Mouse (Mus musculus): Measurements from ENCODE around the gene Gpr1.
"Not testable (repeated sequence)": the region's sequence is repeated elsewhere in the genome, so short reads cannot be mapped to it uniquely, and the experiment has no call there.

The Gpr1 gene

DNA sequence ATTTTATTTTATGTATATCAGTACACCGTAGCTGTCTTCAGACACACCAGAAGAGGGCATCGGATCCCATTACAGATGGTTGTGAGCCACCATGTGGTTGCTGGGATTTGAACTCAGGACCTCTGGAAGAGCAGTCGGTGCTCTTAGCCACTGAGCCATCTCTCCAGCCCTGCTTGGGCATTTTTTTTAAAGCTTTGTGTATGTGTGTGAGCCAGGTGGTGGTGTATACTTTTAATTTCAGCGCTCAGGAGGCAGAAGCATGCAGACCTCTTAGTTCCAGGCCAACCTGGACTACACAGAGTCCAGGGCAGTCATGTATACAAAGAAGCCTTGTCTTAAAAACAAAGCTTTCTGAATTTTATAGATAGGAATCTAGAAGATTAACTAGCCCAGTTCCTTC lies 33.8 kb downstream of the Gpr1 start:
- DNase-seq (ENCODE audit: low read depth, low spot score), result peak; percentile 25

DNA sequence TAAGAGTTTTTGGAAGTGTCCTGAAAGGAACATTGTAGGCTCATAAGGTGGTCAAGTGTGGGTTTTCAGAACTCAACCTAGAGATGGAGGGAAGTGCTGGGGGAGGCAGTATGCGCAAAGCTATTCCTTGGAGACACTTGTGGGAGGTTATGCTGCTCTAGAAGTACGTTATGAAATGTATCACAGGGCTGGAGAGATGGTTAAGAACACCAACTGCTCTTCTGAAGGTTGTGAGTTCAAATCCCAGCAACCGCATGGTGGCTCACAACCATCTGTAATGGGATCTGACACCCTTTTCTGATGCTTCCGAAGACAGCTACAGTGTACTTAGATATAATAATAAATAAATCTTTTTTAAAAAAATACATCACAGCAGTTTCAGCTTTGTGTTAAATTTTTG lies 34.2 kb downstream of the Gpr1 start:
- DNase-seq (ENCODE audit: low read depth, low spot score), result no peak

DNA sequence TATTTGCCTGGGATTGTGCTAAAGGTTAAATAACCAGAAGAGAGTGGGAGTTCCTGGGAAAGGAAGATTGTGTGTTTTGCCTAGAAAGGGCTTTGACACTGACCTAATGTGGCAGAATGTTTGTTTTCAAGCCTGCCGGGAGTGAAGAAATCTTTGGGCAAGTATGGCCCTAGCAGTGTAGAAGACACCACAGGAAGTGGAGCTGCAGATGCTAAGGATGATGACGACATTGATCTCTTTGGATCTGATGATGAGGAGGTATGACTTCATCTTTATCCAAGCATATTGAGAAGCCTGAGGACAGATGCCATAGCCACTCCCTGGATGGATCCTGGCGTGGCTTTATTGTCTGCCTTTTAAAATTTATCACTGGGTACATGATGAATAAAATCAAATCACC lies 36.0 kb downstream of the Gpr1 start:
- DNase-seq (ENCODE audit: low read depth, low spot score), result no peak

DNA sequence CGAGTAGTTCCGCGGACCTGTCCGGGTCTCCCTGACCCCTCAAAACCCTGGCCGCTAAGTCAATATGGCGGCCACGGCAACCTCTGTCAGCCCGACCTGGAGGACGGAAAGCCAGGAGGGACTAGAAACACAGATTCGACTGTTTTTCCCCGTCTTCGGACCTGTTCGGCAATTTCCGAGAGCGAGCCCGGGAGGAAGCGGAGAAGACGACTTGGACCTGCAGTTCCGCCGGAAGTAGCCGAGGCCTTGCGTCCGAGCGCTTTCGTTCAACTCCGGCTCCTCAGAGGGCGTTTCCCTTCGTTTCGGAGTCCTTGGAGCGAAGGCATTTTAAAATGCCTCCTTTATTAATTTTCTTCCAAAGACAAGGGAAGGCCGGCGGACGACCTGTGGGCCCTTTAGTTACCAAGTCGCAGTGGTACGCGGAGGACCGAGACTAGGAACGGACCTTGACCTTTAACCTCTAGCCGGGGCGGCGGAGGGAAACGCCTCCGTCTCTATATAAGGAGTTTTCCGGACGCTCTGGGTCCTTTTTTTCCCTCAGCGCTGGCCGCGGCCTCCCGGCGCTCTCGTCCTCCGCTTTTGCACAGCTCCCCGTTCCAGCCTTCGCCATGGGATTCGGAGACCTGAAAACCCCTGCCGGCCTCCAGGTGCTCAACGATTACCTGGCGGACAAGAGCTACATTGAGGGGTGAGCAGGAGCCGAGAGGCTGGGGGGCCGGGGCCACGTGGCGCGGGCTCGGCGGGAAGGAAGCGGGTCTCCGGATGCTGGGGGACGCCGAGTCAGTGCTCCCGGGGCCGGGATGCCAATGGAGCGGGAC lies 37.5 kb downstream of the Gpr1 start, which contains the start of the genes Eef1b2 and Ndufs1:
Gene Eef1b2 (plus strand): TSS at position 222 of the 818 bp plus-strand sequence.
Gene Ndufs1 (minus strand): TSS at position 230 of the 818 bp plus-strand sequence.
- DNase-seq (ENCODE audit: low read depth, low spot score), result peak; percentile 98

DNA sequence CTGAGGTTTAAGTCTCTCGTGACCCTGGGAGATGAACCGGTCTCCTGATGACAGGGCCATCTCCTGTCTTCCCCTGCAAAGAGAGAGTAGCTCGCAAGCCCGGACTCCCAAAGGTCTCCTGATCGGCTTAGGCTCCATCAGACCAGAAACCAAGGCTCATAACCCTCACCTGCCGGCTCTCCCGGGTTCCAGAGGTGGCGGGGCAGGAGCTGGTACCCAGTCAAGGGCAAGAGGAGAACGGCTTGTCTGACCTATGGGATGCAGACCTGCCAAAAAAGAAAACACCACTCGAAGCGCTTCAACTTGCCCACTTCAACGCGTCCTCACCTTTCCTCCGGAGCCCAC lies 38.1 kb downstream of the Gpr1 start:
- DNase-seq (ENCODE audit: low read depth, low spot score), result no peak

DNA sequence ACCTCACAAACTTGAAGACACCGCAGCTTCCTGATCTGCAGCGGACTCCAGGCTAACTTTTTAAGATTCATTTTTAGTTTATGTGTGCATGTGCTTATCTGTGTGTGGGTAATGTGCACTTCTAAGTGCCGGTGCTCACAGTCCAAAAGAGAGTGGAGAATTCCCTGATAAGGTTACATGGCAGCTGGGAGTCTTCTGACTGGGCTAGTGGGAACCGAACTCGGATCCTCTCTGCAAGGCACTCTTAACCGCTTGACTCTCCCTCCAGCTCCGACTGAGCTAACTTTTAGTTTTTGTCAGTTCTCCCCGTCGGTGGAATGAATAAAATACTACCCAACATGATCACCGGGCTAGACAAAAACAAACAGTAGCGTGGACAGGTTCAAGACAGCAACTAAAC lies 38.5 kb downstream of the Gpr1 start:
- DNase-seq (ENCODE audit: low read depth, low spot score), result no peak

DNA sequence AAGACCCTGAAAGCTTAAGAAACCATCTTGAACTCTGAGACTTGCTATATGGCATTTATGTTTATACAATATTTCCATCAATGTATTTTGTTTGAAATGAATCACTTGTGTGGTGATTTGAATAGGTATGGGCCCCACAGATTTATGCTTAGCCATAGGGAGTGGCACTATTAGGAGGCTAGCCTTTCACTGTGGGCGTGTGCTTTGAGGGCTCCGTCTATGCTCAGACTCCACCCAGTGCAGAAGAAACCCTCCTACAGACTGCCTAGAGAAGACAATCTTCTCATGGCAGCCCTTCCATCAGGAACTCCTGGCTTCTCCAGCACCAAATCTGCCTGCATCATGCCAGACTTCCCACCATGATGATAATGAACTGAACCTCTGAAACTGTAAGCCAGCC lies 45.7 kb downstream of the Gpr1 start:
- no peak for DNase-seq (ENCODE audit: low read depth, low spot score)

DNA sequence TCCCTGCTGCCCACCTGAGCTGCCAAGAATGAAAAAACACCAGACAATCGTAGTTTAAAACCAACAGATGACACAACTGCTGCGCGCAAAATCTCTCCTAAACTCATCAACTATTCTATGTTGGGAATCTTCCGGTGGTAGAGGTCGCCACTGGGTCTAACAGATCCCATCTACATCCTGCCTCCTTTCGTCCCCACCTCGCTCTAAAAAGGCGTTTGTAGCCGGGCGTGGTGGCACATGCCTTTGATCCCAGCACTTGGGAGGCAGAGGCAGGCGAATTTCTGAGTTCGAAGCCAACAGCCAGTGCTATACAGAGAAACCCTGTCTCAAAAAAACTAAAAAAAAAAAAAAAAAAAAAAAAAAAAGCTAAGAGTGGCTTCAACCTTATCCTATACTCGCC lies 74.1 kb downstream of the Gpr1 start:
- no peak for DNase-seq (ENCODE audit: low read depth, low spot score)

DNA sequence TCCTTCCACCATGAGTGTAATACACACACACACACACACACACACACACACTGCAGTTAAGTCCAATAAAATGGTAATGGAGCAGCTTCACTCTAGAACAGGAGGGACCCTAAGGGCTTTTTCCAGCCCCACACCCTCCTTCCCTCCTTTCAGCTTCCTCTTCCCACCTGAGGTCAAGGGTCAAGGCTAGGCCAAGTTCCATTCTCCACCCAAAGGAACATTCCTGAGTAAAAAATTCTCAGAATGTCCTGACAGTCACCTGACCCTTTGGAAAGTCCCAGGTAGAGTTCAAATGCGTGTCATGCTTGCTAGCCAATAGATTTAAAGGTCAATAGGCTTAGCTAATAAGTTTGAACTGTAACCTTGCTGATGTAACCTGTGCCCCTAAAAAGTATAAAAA lies 75.8 kb downstream of the Gpr1 start:
- not testable (repeated sequence) for DNase-seq (ENCODE audit: low read depth, low spot score)

DNA sequence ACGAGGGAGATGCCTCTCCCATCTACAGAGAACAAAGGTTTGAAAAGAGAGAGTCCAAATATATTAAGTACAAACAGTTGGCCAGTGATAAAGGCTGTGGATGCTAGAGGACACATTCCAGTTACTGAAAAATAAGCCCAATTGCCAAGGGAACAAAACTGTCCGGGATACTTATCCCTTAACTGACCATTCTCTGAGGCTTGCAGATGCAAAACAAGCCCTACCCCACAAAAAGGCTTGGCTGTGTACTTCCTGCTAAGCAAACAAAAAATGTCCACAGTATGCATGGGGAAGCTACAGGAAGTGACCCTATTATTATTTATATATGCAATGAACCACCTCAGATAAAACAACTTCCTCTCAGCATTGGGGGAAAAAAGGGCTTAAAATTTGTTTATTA lies 76.4 kb downstream of the Gpr1 start:
- DNase-seq (ENCODE audit: low read depth, low spot score), result no peak

DNA sequence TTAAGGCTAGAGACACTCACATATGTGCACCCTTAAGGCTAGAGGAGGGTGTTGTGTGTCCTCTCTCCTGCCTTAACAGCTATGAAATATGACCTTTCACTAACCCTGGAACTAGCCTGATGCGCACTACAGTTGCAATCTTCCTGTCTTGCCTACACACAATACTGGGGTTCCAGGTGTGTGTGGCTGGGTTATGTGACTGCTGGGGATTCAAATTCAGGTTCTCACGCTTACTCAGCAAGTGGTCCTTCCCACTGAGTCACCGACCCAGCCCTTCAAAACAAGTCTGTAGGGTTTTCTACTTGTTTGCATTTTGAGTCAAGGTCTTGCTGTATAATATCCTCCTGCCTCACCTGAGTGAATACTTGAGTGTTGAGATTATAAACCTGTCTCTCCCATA lies 79.8 kb downstream of the Gpr1 start:
- DNase-seq (ENCODE audit: low read depth, low spot score), result no peak

Measured in forelimb bud, embryonic 11.5 days (tissue).